15 mouse cellular contexts compared by ENCODE assay signal in genomic region chr8:48507719-48508501, GRCm38 (mm10).
DNase-seq lines count a peak whose midpoint lies in the region; ATAC-seq and TF ChIP-seq lines count a peak whose summit lies in the region.
"Had no signal": no experiment of that assay in that cellular context is flagged by ENCODE, and none has a peak within 500 bp of the region (broad histone marks: within the 10 kb centered on the region; RNA-seq: fewer than 3 reads in every experiment).

No protein-coding gene starts in this region.

- no peak for TF ChIP-seq CTCF in brain, embryonic 14.5 days (IDR thresholded peaks at IDR 0.05; ENCODE audit: borderline replicate concordance, extremely low read depth, insufficient read depth, insufficient read length)

- no peaks in the 10 kb centered on the region for H3K27me3 ChIP-seq in hindbrain, embryonic 13.5 days
- no peaks in the 10 kb centered on the region for H3K27me3 ChIP-seq in hindbrain, embryonic 11.5 days (ENCODE audit: control insufficient read depth, insufficient read depth, low read length)
- no peaks in the 10 kb centered on the region for H3K27me3 ChIP-seq in megakaryocyte, embryonic 14.5 days (replicated peaks)
- H3K27me3 ChIP-seq in limb, embryonic 11.5 days (ENCODE audit: control insufficient read depth, insufficient read depth, low read length) = no peaks in the 10 kb centered on the region
- no peaks in the 10 kb centered on the region for H3K27me3 ChIP-seq in heart, embryonic 10.5 days (ENCODE audit: insufficient read depth, poor library complexity, severe bottlenecking)

- 73% methylated on average over 10 of the region's 10 CpGs for WGBS in hindbrain, embryonic 13.5 days
- WGBS in hindbrain, embryonic 11.5 days = 79% methylated on average over 10 of the region's 10 CpGs
- 56% methylated on average over 10 of the region's 10 CpGs for WGBS in limb, embryonic 11.5 days
- 87% methylated on average over 10 of the region's 10 CpGs for WGBS in heart, embryonic 10.5 days

- H3K4me1 ChIP-seq in hindbrain, embryonic 13.5 days (replicated peaks) = peaks cover 22% of the 10 kb centered on the region
- H3K4me1 ChIP-seq in hindbrain, embryonic 11.5 days (replicated peaks; ENCODE audit: control insufficient read depth, insufficient read depth, low read length) = 0 out of 2 replicates have a peak, but pooled peaks cover 2% of the 10 kb centered on the region
- peaks cover 3% of the 10 kb centered on the region; the same call in 1 of the 2 replicates for H3K4me1 ChIP-seq in megakaryocyte, embryonic 14.5 days
- H3K4me1 ChIP-seq in limb, embryonic 11.5 days (ENCODE audit: control insufficient read depth, insufficient read depth, low read length) = peaks cover 14% of the 10 kb centered on the region
- H3K4me1 ChIP-seq in heart, embryonic 10.5 days = peaks cover 13% of the 10 kb centered on the region

- no peak for DNase-seq in hindbrain, embryonic 11.5 days (ENCODE audit: low spot score)
- peak; percentile 40 for DNase-seq in brain, embryonic 14.5 days (ENCODE audit: low read depth)
- no peak for DNase-seq in limb, embryonic 11.5 days (ENCODE audit: low spot score)
- DNase-seq in heart, embryonic 10.5 days (ENCODE audit: low spot score) = no peak
- DNase-seq in adipocyte (ENCODE audit: low spot score) = no peak
- DNase-seq: adrenal gland, adult 8-10 months; cerebellum, adult 18-20 months; layer of hippocampus, postnatal 36 days; liver; lung, adult 18-20 months; lung, postnatal 36 days; right cerebral cortex, adult 18-20 months had no signal

- TF ChIP-seq POLR2A in brain, embryonic 14.5 days (IDR thresholded peaks at IDR 0.05; ENCODE audit: borderline replicate concordance, extremely low read depth, insufficient read depth, insufficient read length, poor library complexity, severe bottlenecking) = no peak

- no peak overlapping the region for H3K4me2 ChIP-seq in hindbrain, embryonic 13.5 days
- no peak overlapping the region for H3K4me2 ChIP-seq in hindbrain, embryonic 11.5 days (replicated peaks; ENCODE audit: low read depth, low read length)
- no peak overlapping the region for H3K4me2 ChIP-seq in limb, embryonic 11.5 days (ENCODE audit: low read depth, severe bottlenecking)

- H3K27ac ChIP-seq in hindbrain, embryonic 13.5 days = no peak overlapping the region
- no peak overlapping the region for H3K27ac ChIP-seq in hindbrain, embryonic 11.5 days (ENCODE audit: low read depth, low read length)
- 0 out of 2 replicates have a peak overlapping the region, but pooled peaks have one; percentile 21 for H3K27ac ChIP-seq in limb, embryonic 11.5 days (replicated peaks; ENCODE audit: low read depth, low read length)
- H3K27ac ChIP-seq in heart, embryonic 10.5 days = no peak overlapping the region

- H3K9ac ChIP-seq in hindbrain, embryonic 13.5 days = no peak overlapping the region
- no peak overlapping the region for H3K9ac ChIP-seq in hindbrain, embryonic 11.5 days (ENCODE audit: low read depth, low read length)
- no peak overlapping the region for H3K9ac ChIP-seq in limb, embryonic 11.5 days (ENCODE audit: low read length)

- no peaks in the 10 kb centered on the region for H3K9me3 ChIP-seq in hindbrain, embryonic 13.5 days
- H3K9me3 ChIP-seq in hindbrain, embryonic 11.5 days (ENCODE audit: control insufficient read depth, low read length) = no peaks in the 10 kb centered on the region
- peaks cover 48% of the 10 kb centered on the region for H3K9me3 ChIP-seq in megakaryocyte, embryonic 14.5 days
- no peaks in the 10 kb centered on the region for H3K9me3 ChIP-seq in limb, embryonic 11.5 days (ENCODE audit: control insufficient read depth, low read length)
- no peaks in the 10 kb centered on the region for H3K9me3 ChIP-seq in heart, embryonic 10.5 days

- ATAC-seq in hindbrain, embryonic 13.5 days (ENCODE audit: low FRiP score) = peak; percentile 33; the same call in 1 of the 2 replicates
- ATAC-seq in hindbrain, embryonic 11.5 days (ENCODE audit: low FRiP score) = no peak
- no peak for ATAC-seq in megakaryocyte, adult 5-6 weeks (ENCODE audit: poor library complexity, severe bottlenecking)
- 0 out of 2 replicates have a peak, but pooled peaks have one; percentile 60 for ATAC-seq in limb, embryonic 11.5 days (ENCODE audit: insufficient number of reproducible peaks, low FRiP score, low TSS enrichment, low read depth)

- no peaks in the 10 kb centered on the region for H3K36me3 ChIP-seq in hindbrain, embryonic 13.5 days
- H3K36me3 ChIP-seq in hindbrain, embryonic 11.5 days (ENCODE audit: control insufficient read depth, insufficient read depth, low read length) = no peaks in the 10 kb centered on the region
- H3K36me3 ChIP-seq in megakaryocyte, embryonic 14.5 days (replicated peaks; ENCODE audit: low read length) = no peaks in the 10 kb centered on the region
- H3K36me3 ChIP-seq in limb, embryonic 11.5 days (ENCODE audit: control insufficient read depth, insufficient read depth, low read length) = no peaks in the 10 kb centered on the region
- no peaks in the 10 kb centered on the region for H3K36me3 ChIP-seq in heart, embryonic 10.5 days

- H3K4me3 ChIP-seq in hindbrain, embryonic 13.5 days = no peak overlapping the region
- no peak overlapping the region for H3K4me3 ChIP-seq in hindbrain, embryonic 11.5 days (ENCODE audit: low read depth, low read length)
- H3K4me3 ChIP-seq in megakaryocyte, embryonic 14.5 days (replicated peaks) = peak overlapping the region; percentile 69
- no peak overlapping the region for H3K4me3 ChIP-seq in limb, embryonic 11.5 days (ENCODE audit: low read depth, low read length)
- H3K4me3 ChIP-seq in heart, embryonic 10.5 days = no peak overlapping the region

Comparison
In these comparisons a context has a peak if more than half of its experiments do, and no peak if none do; other contexts are left out.
1. ATAC-seq: peak in hindbrain, embryonic 13.5 days (single experiment) and limb, embryonic 11.5 days (single experiment); none in hindbrain, embryonic 11.5 days (single experiment) and megakaryocyte, adult 5-6 weeks (single experiment).